Mouse (Mus musculus) lung, postnatal 0 days (tissue): ENCODE measurements around the gene Lrrc74b.

Source experiments
- CTCF ChIP-seq: IDR thresholded peaks from 2 replicates; pipeline ENCODE4 v1.5.1; 2016; ENCODE audit warnings: antibody characterized with exemption, mild to moderate bottlenecking
- EP300 ChIP-seq: IDR thresholded peaks from 2 replicates; pipeline ENCODE4 v1.6.1; 2016; ENCODE audit warnings: antibody characterized with exemption, mild to moderate bottlenecking, control low read depth

GRCm38 (mm10) chr16:17525524-17525923, 35.5 kb downstream of the Lrrc74b start:
- TF ChIP-seq CTCF (no peak), EP300 (no peak)
